Comparison of ENCODE assay signal across 15 mouse cellular contexts in the genomic region with DNA sequence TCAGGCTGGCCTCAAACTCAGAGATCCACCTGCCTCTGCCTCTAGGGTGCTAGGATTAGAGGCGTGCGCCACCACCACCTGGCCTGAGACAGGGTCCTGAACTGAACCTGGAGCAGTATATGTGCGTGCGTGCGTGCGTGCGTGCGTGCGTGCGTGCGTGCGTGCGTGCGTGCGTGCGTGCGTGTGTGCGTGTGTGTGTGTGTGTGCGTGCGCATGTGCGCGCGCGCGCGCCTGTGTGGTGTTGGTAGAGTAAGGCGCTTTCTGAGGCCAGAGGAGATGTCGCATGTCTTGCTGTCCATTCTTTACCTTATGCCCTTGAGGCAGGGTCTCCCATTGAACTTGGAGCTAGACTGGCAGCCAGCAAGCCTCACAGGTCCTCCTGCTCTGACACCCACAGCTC.
"Had no signal": no experiment of that assay in that cellular context is flagged by ENCODE, and none has a peak within 500 bp of the region (broad histone marks: within the 10 kb centered on the region; RNA-seq: fewer than 3 reads in every experiment).

No protein-coding gene starts in this region.

- H3K27me3 ChIP-seq: limb, embryonic 12.5 days; liver, embryonic 13.5 days; lung, embryonic 15.5 days; neural tube, embryonic 15.5 days; stomach, embryonic 15.5 days had no signal

- H3K36me3 ChIP-seq: kidney, embryonic 15.5 days; limb, embryonic 12.5 days; liver, embryonic 13.5 days; lung, embryonic 15.5 days; midbrain, embryonic 10.5 days; neural tube, embryonic 15.5 days; stomach, embryonic 15.5 days had no signal

- DNase-seq: kidney, adult 2 months; kidney, postnatal 14 days; liver; liver, embryonic 13.5 days; lung, postnatal 14 days; midbrain, embryonic 14.5 days; right cerebral cortex, adult 18-20 months; right cerebral cortex, postnatal 25 days had no signal

- H3K27ac ChIP-seq: kidney, embryonic 15.5 days; limb, embryonic 12.5 days; lung, embryonic 15.5 days; midbrain, embryonic 10.5 days; neural tube, embryonic 15.5 days; stomach, embryonic 15.5 days had no signal

- H3K4me1 ChIP-seq: limb, embryonic 12.5 days; lung, embryonic 15.5 days; neural tube, embryonic 15.5 days; stomach, embryonic 15.5 days had no signal

- H3K4me3 ChIP-seq: kidney, embryonic 15.5 days; limb, embryonic 12.5 days; liver, embryonic 13.5 days; lung, embryonic 15.5 days; midbrain, embryonic 10.5 days; myocyte; neural tube, embryonic 15.5 days; stomach, embryonic 15.5 days had no signal
